Mouse (Mus musculus) myocyte (in vitro differentiated cells): ENCODE data around the gene 4933400A11Rik. TPM values are rescaled to one million over a fixed set of nuclear protein-coding genes. Genes with fewer than 3 reads are reported as not detected.

Experiments used
- H3K27me3 ChIP-seq: one replicate; pipeline ENCODE4 v1.6.1; 2011; ENCODE audit not compliant: control insufficient read depth, insufficient read depth, insufficient read length
- H3K36me3 ChIP-seq: one replicate; pipeline ENCODE4 v1.6.1; 2011; ENCODE audit not compliant: control insufficient read depth, insufficient read depth
- H3K4me2 ChIP-seq: one replicate; pipeline ENCODE4 v1.6.1; 2011; ENCODE audit warnings: low read depth, control low read depth
- H3K4me3 ChIP-seq: one replicate; pipeline ENCODE4 v1.5.1; 2011; ENCODE audit warnings: mild to moderate bottlenecking, control low read depth, moderate library complexity
- H3K79me2 ChIP-seq: one replicate; pipeline ENCODE4 v1.6.1; 2011; ENCODE audit not compliant: control insufficient read depth, insufficient read depth
- H3ac ChIP-seq: one replicate; pipeline ENCODE4 v1.6.1; 2011; ENCODE audit not compliant: control insufficient read depth, insufficient read length
- CEBPB ChIP-seq: IDR thresholded peaks from 2 replicates; pipeline ENCODE4 v1.6.1; 2011; ENCODE audit warnings: mild to moderate bottlenecking, moderate library complexity; ENCODE audit not compliant: poor library complexity, insufficient read depth, severe bottlenecking
- E2F4 ChIP-seq: IDR thresholded peaks from one replicate; pipeline ENCODE4 v1.6.1; 2011; ENCODE audit warnings: mild to moderate bottlenecking, control low read depth, moderate library complexity; ENCODE audit not compliant: insufficient read depth
- MAX ChIP-seq: IDR thresholded peaks from one replicate; pipeline ENCODE4 v1.6.1; 2011; ENCODE audit warnings: low read depth, mild to moderate bottlenecking, control low read depth
- MYOD1 ChIP-seq, 3 experiments: IDR thresholded peaks; one replicate each; pipeline ENCODE4 v1.6.1; 2011; ENCODE audit warnings: control low read depth in 2 of 3, low read depth in 2 of 3, mild to moderate bottlenecking in 2 of 3, moderate library complexity in 1 of 3; ENCODE audit not compliant: insufficient read length in 2 of 3, control insufficient read depth in 1 of 3
- MYOG ChIP-seq, 3 experiments: IDR thresholded peaks; one replicate each; pipeline ENCODE4 v1.6.1; 2011; ENCODE audit warnings: control low read depth in 2 of 3, low read depth in 2 of 3, mild to moderate bottlenecking in 2 of 3; ENCODE audit not compliant: insufficient read length in 2 of 3, control insufficient read depth in 1 of 3, insufficient read depth in 1 of 3
- POLR2A ChIP-seq: IDR thresholded peaks from one replicate; pipeline ENCODE4 v1.6.1; 2011; ENCODE audit warnings: low read depth, mild to moderate bottlenecking, control low read depth, moderate library complexity; ENCODE audit not compliant: insufficient read length
- POLR2AphosphoS2 ChIP-seq: IDR thresholded peaks from one replicate; pipeline ENCODE4 v1.6.1; 2011; ENCODE audit warnings: low read depth, control low read depth; ENCODE audit not compliant: insufficient read length
- REST ChIP-seq: IDR thresholded peaks from one replicate; pipeline ENCODE4 v1.6.1; 2011; ENCODE audit warnings: mild to moderate bottlenecking, control low read depth, moderate library complexity; ENCODE audit not compliant: insufficient read depth, insufficient read length
- SRF ChIP-seq: IDR thresholded peaks from one replicate; pipeline ENCODE4 v1.6.1; 2011; ENCODE audit warnings: low read depth; ENCODE audit not compliant: control insufficient read depth, insufficient read length
- TCF12 ChIP-seq: IDR thresholded peaks from one replicate; pipeline ENCODE4 v1.6.1; 2011; ENCODE audit warnings: mild to moderate bottlenecking, control low read depth; ENCODE audit not compliant: poor library complexity, insufficient read depth, severe bottlenecking
- TCF3 ChIP-seq: IDR thresholded peaks from one replicate; pipeline ENCODE4 v1.6.1; 2011; ENCODE audit warnings: low read depth, control low read depth; ENCODE audit not compliant: insufficient read length
- USF1 ChIP-seq: IDR thresholded peaks from one replicate; pipeline ENCODE4 v1.6.1; 2011; ENCODE audit warnings: low read depth, mild to moderate bottlenecking, control low read depth, moderate library complexity
- polyA plus RNA-seq: library from polyadenylated mRNA; unstranded; fragments of >200 nt; fragmentation: generic; extraction: Trizol; gene quantifications from one replicate; pipeline ENCODE4 v1.2.1, GENCODE M21; 2012; ENCODE audit warnings: missing spikeins

4933400A11Rik gene
- not detected for polyA plus RNA-seq

DNA sequence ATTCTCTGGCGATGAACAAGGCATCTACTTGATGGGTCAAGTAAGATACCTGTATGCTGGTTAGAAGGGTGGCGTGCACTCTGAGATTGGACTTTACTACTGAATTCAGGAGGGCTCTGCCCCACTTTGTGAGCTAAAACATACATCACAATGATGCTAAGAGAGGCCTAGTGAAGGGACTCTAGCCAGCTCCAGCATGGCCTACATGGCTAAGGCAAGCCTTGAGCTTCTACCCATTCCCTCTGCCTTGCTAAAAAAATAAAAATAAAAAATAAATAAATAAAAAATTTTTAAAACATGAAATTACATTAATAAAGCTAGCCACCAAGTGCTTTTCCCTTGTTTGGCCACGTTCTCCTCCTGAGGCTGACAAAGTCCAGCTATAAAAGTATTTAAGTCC lies at the start of gene 4933400A11Rik:
4933400A11Rik (minus strand) TSS at position 101 of the 400 bp plus-strand sequence.
- Histone ChIP-seq H3K79me2 (no peaks in the 10 kb centered on the region), H3K4me3 (no peak within 1 kb of the TSS), H3ac (no peak within 1 kb of the TSS), H3K27me3 (no peaks in the 10 kb centered on the region), H3K36me3 (no peaks in the 10 kb centered on the region), H3K4me2 (no peak within 1 kb of the TSS)
- TF ChIP-seq MAX = no peak
- TF ChIP-seq TCF12 = no peak
- TF ChIP-seq SRF = no peak
- no peak for TF ChIP-seq POLR2A
- TF ChIP-seq E2F4 = no peak
- TF ChIP-seq POLR2AphosphoS2 = no peak
- TF ChIP-seq REST = no peak
- no peak for TF ChIP-seq MYOG (IDR thresholded peaks at IDR 0.05; ENCODE audit: control insufficient read depth in 1 of 3, insufficient read depth in 1 of 3, insufficient read length in 2 of 3, low read depth in 2 of 3)
- no peak for TF ChIP-seq CEBPB
- no peak for TF ChIP-seq TCF3
- no peak for TF ChIP-seq MYOD1 (IDR thresholded peaks at IDR 0.05; ENCODE audit: control insufficient read depth in 1 of 3, insufficient read length in 2 of 3, low read depth in 2 of 3)

DNA sequence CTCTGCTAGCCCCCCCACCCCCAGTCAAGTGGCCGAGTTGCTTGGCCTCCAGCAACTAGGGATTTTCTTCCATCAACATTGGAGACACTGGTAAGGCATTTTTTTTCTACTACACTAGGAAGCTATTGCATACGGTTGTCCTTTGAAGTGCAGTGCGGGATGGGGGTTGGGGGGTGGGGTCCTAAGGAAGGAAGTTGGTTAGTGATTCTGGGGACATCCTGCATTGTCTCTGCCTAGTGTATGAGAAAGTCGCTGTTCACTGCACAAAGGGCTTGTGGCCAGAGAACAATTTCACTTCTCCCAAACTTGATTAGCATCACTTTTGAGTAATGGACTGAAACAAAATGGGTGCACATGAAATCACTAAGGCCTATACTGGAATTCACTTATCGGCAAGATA lies 48.7 kb upstream of the 4933400A11Rik start:
- H3K4me2 ChIP-seq = no peak overlapping the region
- no peaks in the 10 kb centered on the region for H3K79me2 ChIP-seq

DNA sequence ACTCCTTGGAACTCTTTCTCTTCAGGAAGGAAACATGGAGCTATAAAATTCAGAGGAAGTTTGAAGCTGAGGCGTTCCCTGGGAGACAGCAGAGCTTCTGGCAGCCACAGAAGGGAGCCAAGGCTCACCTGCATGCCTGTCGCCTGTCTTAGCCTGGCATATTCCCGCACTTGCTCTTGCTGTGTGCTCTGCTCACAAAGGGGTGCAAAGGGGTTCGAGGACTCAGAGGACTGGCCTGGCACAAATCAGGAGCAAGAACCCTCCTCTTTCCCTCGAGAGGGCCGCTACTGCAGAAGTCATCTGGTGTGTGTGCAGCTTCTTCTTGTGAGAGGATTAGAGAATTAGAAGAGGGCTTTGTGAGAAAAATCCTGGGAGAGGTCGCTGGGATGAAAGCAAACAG lies 48.3 kb upstream of the 4933400A11Rik start:
- TF ChIP-seq POLR2A (no peak), MAX (no peak), TCF12 (no peak), POLR2AphosphoS2 (no peak), MYOG (IDR thresholded peaks at IDR 0.05; ENCODE audit: control insufficient read depth in 1 of 3, insufficient read depth in 1 of 3, insufficient read length in 2 of 3, low read depth in 2 of 3) (no peak), SRF (no peak)
- Histone ChIP-seq H3K27me3 (no peaks in the 10 kb centered on the region), H3ac (no peak overlapping the region), H3K79me2 (no peaks in the 10 kb centered on the region), H3K36me3 (no peaks in the 10 kb centered on the region), H3K4me3 (no peak overlapping the region), H3K4me2 (no peak overlapping the region)

More for the DNA sequence above, 48.7 kb upstream of the 4933400A11Rik start:
- TF ChIP-seq TCF3 = no peak
- TF ChIP-seq REST = no peak
- TF ChIP-seq POLR2A = no peak
- no peak for TF ChIP-seq USF1
- H3K27me3 ChIP-seq = no peaks in the 10 kb centered on the region
- H3ac ChIP-seq = no peak overlapping the region
- no peaks in the 10 kb centered on the region for H3K36me3 ChIP-seq
- H3K4me3 ChIP-seq = no peak overlapping the region

DNA sequence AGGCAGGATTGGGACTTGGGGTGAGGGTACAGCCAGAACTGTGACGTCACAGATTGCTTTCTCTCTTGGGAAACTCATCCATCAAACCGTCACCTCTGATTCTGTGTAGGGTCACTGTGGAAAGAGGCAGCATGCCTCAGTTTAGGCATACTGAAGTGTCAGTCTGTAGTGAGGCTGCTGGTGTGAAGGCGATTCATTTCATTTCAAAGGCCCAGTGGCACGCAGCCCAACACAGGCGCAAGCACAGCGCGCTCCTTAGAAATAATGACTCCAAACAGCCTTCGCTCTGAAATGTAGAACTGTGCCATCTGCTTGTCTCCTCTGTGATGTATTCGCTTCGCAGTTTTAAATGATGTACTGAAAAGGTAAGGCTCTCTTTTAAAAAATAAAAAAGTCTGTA lies 47.5 kb upstream of the 4933400A11Rik start:
- Histone ChIP-seq H3K4me3 (no peak overlapping the region), H3ac (no peak overlapping the region), H3K36me3 (no peaks in the 10 kb centered on the region), H3K4me2 (no peak overlapping the region), H3K79me2 (no peaks in the 10 kb centered on the region), H3K27me3 (no peaks in the 10 kb centered on the region)
- no peak for TF ChIP-seq REST
- no peak for TF ChIP-seq MYOG (IDR thresholded peaks at IDR 0.05; ENCODE audit: control insufficient read depth in 1 of 3, insufficient read depth in 1 of 3, insufficient read length in 2 of 3, low read depth in 2 of 3)
- no peak for TF ChIP-seq TCF3
- TF ChIP-seq MAX = no peak
- no peak for TF ChIP-seq TCF12
- no peak for TF ChIP-seq SRF
- TF ChIP-seq POLR2A = no peak
- TF ChIP-seq CEBPB = no peak
- no peak for TF ChIP-seq MYOD1 (IDR thresholded peaks at IDR 0.05; ENCODE audit: control insufficient read depth in 1 of 3, insufficient read length in 2 of 3, low read depth in 2 of 3)
- TF ChIP-seq USF1 = no peak

DNA sequence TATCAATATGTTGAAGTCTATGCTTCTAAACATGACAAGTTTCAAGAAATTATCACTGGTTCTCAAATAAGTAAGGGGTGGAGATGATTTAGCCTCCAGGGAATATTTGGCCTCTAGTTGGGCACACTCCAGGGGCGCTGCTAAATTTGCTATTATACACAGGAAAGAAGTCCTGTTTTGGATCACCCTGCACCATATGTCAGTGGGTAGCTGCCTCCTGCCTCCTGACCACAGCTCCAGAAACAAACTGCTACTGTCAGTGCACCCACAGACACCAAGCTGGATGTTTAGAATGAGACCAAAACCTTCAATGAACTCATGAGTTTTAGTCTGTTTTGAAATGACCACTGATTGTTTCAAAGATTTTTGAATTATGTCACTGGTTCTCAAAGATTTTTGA lies 34.2 kb upstream of the 4933400A11Rik start:
- Histone ChIP-seq H3K4me2 (no peak overlapping the region), H3ac (no peak overlapping the region), H3K36me3 (no peaks in the 10 kb centered on the region), H3K27me3 (no peaks in the 10 kb centered on the region), H3K79me2 (no peaks in the 10 kb centered on the region), H3K4me3 (no peak overlapping the region)
- TF ChIP-seq POLR2AphosphoS2 = no peak
- TF ChIP-seq POLR2A = no peak
- no peak for TF ChIP-seq E2F4
- TF ChIP-seq CEBPB = no peak
- TF ChIP-seq REST = no peak
- no peak for TF ChIP-seq MYOD1 (IDR thresholded peaks at IDR 0.05; ENCODE audit: control insufficient read depth in 1 of 3, insufficient read length in 2 of 3, low read depth in 2 of 3)
